Comparison of ENCODE assay signal across 25 mouse cellular contexts in the genomic region with DNA sequence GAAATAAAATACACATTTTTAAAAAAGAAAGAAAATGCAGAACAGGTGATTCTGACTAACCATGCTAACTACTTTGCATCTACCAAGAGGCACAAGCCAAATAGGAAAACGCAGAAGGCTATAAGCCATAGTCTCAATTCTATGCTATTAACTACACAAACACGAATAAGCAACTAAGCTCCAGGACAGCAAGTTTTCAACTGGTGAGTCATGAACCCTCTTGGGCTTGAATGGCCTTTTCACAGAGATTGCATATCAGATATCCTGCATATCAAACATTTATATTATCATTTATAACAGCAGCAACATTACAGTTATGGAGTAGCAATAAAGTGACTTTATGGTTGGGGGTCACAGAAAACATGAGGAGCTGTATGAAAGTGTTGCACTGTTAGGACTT.
"Had no signal": no experiment of that assay in that cellular context is flagged by ENCODE, and none has a peak within 500 bp of the region (broad histone marks: within the 10 kb centered on the region; RNA-seq: fewer than 3 reads in every experiment).

No protein-coding gene starts in this region.

- H3K27ac ChIP-seq: heart, adult 2 months; heart, embryonic 10.5 days; hindbrain, embryonic 10.5 days; hindbrain, embryonic 12.5 days; hindbrain, embryonic 14.5 days; intestine, embryonic 15.5 days; limb, embryonic 10.5 days; limb, embryonic 12.5 days; liver, embryonic 12.5 days; liver, embryonic 14.5 days had no signal

- H3K9me3 ChIP-seq: heart, embryonic 10.5 days; heart, embryonic 12.5 days; hindbrain, embryonic 10.5 days; hindbrain, embryonic 12.5 days; intestine, embryonic 15.5 days; limb, embryonic 10.5 days; limb, embryonic 12.5 days; liver, embryonic 12.5 days had no signal

- H3K9ac ChIP-seq: heart, embryonic 12.5 days; hindbrain, embryonic 12.5 days; hindbrain, embryonic 14.5 days; intestine, embryonic 15.5 days; limb, embryonic 12.5 days; liver, embryonic 12.5 days; liver, embryonic 14.5 days had no signal

- H3K27me3 ChIP-seq: heart, embryonic 12.5 days; hindbrain, embryonic 12.5 days; intestine, embryonic 15.5 days; limb, embryonic 12.5 days; liver, embryonic 12.5 days had no signal

- DNase-seq: gastrocnemius, postnatal 14 days; gastrocnemius, postnatal 36 days; heart, adult 2 months; heart, postnatal 10 days; heart, postnatal 4 days; kidney, adult 18-20 months; kidney, adult 8-10 months; kidney, postnatal 10 days; kidney, postnatal 25 days; kidney, postnatal 4 days; liver had no signal

- H3K4me2 ChIP-seq: heart, embryonic 12.5 days; hindbrain, embryonic 12.5 days; hindbrain, embryonic 14.5 days; intestine, embryonic 15.5 days; limb, embryonic 12.5 days; liver, embryonic 12.5 days had no signal

- H3K4me1 ChIP-seq: heart, embryonic 10.5 days; intestine, embryonic 15.5 days; limb, embryonic 10.5 days; limb, embryonic 12.5 days; liver, embryonic 12.5 days had no signal

- H3K4me3 ChIP-seq: heart, adult 2 months; heart, embryonic 10.5 days; heart, embryonic 12.5 days; hindbrain, embryonic 10.5 days; hindbrain, embryonic 12.5 days; intestine, embryonic 15.5 days; left cerebral cortex, adult 2 months; limb, embryonic 10.5 days; limb, embryonic 12.5 days; liver, embryonic 12.5 days had no signal

- ATAC-seq: hindbrain, embryonic 16.5 days; inflammation-experienced regulatory T-cells, adult 6 months; intestine, embryonic 15.5 days; intestine, postnatal 0 days; liver, embryonic 12.5 days had no signal

- H3K36me3 ChIP-seq: heart, embryonic 10.5 days; hindbrain, embryonic 10.5 days; hindbrain, embryonic 12.5 days; intestine, embryonic 15.5 days; limb, embryonic 10.5 days; limb, embryonic 12.5 days; liver, embryonic 12.5 days had no signal
